Comparison of ENCODE assay signal across 18 mouse cellular contexts in genomic region chr10:108782817-108783216, GRCm38 (mm10).
DNase-seq lines count a peak whose midpoint lies in the region; ATAC-seq and TF ChIP-seq lines count a peak whose summit lies in the region.
"Had no signal": no experiment of that assay in that cellular context is flagged by ENCODE, and none has a peak within 500 bp of the region (broad histone marks: within the 10 kb centered on the region; RNA-seq: fewer than 3 reads in every experiment).

No protein-coding gene starts in this region.

- no peaks in the 10 kb centered on the region for H3K9me3 ChIP-seq in forebrain, embryonic 16.5 days (ENCODE audit: control insufficient read depth, low read length)
- H3K9me3 ChIP-seq in forebrain, embryonic 12.5 days: no peaks in the 10 kb centered on the region
- no peaks in the 10 kb centered on the region for H3K9me3 ChIP-seq in hindbrain, embryonic 14.5 days (ENCODE audit: control insufficient read depth, low read length)
- H3K9me3 ChIP-seq in hindbrain, embryonic 10.5 days: no peaks in the 10 kb centered on the region
- H3K9me3 ChIP-seq: embryonic facial prominence, embryonic 10.5 days; heart, embryonic 13.5 days; kidney, embryonic 15.5 days had no signal

- no peak overlapping the region for H3K9ac ChIP-seq in forebrain, embryonic 16.5 days (replicated peaks; ENCODE audit: low read depth, low read length)
- no peak overlapping the region for H3K9ac ChIP-seq in forebrain, embryonic 12.5 days
- no peak overlapping the region for H3K9ac ChIP-seq in hindbrain, embryonic 14.5 days
- H3K9ac ChIP-seq: heart, embryonic 13.5 days; kidney, embryonic 15.5 days had no signal

- no peak for TF ChIP-seq CTCF in left cerebral cortex, adult 2 months (IDR thresholded peaks at IDR 0.05)

- intact Hi-C loops in left cerebral cortex, adult 2 months (cut with DNase I): no loop called here

- H3K4me2 ChIP-seq in forebrain, embryonic 16.5 days (ENCODE audit: low read length): no peak overlapping the region
- no peak overlapping the region for H3K4me2 ChIP-seq in forebrain, embryonic 12.5 days
- no peak overlapping the region for H3K4me2 ChIP-seq in hindbrain, embryonic 14.5 days (replicated peaks)
- H3K4me2 ChIP-seq: heart, embryonic 13.5 days; kidney, embryonic 15.5 days had no signal

- no peak overlapping the region for H3K4me3 ChIP-seq in forebrain, embryonic 16.5 days (replicated peaks; ENCODE audit: low read length)
- no peak overlapping the region for H3K4me3 ChIP-seq in forebrain, embryonic 12.5 days (replicated peaks)
- H3K4me3 ChIP-seq in hindbrain, embryonic 14.5 days (replicated peaks; ENCODE audit: low read length): no peak overlapping the region
- no peak overlapping the region for H3K4me3 ChIP-seq in hindbrain, embryonic 10.5 days
- H3K4me3 ChIP-seq in left cerebral cortex, adult 2 months: no peak overlapping the region
- H3K4me3 ChIP-seq: embryonic facial prominence, embryonic 10.5 days; heart, embryonic 13.5 days; kidney, embryonic 15.5 days had no signal

- 77% methylated on average over 5 of the region's 5 CpGs for WGBS in forebrain, embryonic 16.5 days
- WGBS in forebrain, embryonic 12.5 days: 88% methylated on average over 5 of the region's 5 CpGs
- WGBS in hindbrain, embryonic 14.5 days: 73% methylated on average over 5 of the region's 5 CpGs
- 94% methylated on average over 5 of the region's 5 CpGs for WGBS in hindbrain, embryonic 10.5 days

- DNase-seq in cerebellum, postnatal 10 days: peak; percentile 6 to 14
- no peak for DNase-seq in cerebellum, postnatal 4 days (ENCODE audit: low spot score in 2 of 2)
- no peak for DNase-seq in hindbrain, embryonic 14.5 days (ENCODE audit: low spot score)
- no peak for DNase-seq in hindbrain, embryonic 10.5 days (ENCODE audit: low spot score)
- DNase-seq in left cerebral cortex, adult 2 months (ENCODE audit: extremely low spot score in 1 of 2, low spot score in 2 of 2): no peak
- no peak for DNase-seq in left cerebral cortex, adult 8-10 months (ENCODE audit: low spot score in 2 of 2)
- DNase-seq: adrenal gland, postnatal 10 days; cerebellum, postnatal 14 days; gastrocnemius, postnatal 36 days; heart, adult 11 months; heart, postnatal 36 days; kidney, adult 2 months had no signal

- peak; percentile 28; the same call in 1 of the 2 replicates for ATAC-seq in forebrain, embryonic 16.5 days
- ATAC-seq in forebrain, embryonic 12.5 days (ENCODE audit: low FRiP score): no peak
- ATAC-seq in hindbrain, embryonic 14.5 days (ENCODE audit: low FRiP score): peak; percentile 31; the same call in 1 of the 2 replicates
- ATAC-seq: intestine, embryonic 16.5 days had no signal

- H3K4me1 ChIP-seq in forebrain, embryonic 16.5 days (replicated peaks; ENCODE audit: control insufficient read depth, insufficient read depth, low read length): no peaks in the 10 kb centered on the region
- no peaks in the 10 kb centered on the region for H3K4me1 ChIP-seq in forebrain, embryonic 12.5 days
- no peaks in the 10 kb centered on the region for H3K4me1 ChIP-seq in hindbrain, embryonic 14.5 days (replicated peaks; ENCODE audit: control insufficient read depth, insufficient read depth, low read length)
- H3K4me1 ChIP-seq in hindbrain, embryonic 10.5 days (replicated peaks): no peaks in the 10 kb centered on the region
- H3K4me1 ChIP-seq: embryonic facial prominence, embryonic 10.5 days; heart, embryonic 13.5 days; kidney, embryonic 15.5 days had no signal

- no peaks in the 10 kb centered on the region for H3K36me3 ChIP-seq in forebrain, embryonic 16.5 days (ENCODE audit: control insufficient read depth, insufficient read depth)
- no peaks in the 10 kb centered on the region for H3K36me3 ChIP-seq in forebrain, embryonic 12.5 days (replicated peaks)
- H3K36me3 ChIP-seq in hindbrain, embryonic 14.5 days (replicated peaks; ENCODE audit: control insufficient read depth, insufficient read depth): no peaks in the 10 kb centered on the region
- H3K36me3 ChIP-seq in hindbrain, embryonic 10.5 days: no peaks in the 10 kb centered on the region
- H3K36me3 ChIP-seq: embryonic facial prominence, embryonic 10.5 days; heart, embryonic 13.5 days; kidney, embryonic 15.5 days had no signal

- no peaks in the 10 kb centered on the region for H3K27me3 ChIP-seq in forebrain, embryonic 16.5 days (replicated peaks; ENCODE audit: control insufficient read depth, insufficient read depth, low read length)
- no peaks in the 10 kb centered on the region for H3K27me3 ChIP-seq in forebrain, embryonic 12.5 days
- no peaks in the 10 kb centered on the region for H3K27me3 ChIP-seq in hindbrain, embryonic 14.5 days (ENCODE audit: control insufficient read depth, insufficient read depth, low read length)
- H3K27me3 ChIP-seq in hindbrain, embryonic 10.5 days (ENCODE audit: insufficient read depth, poor library complexity, severe bottlenecking): no peaks in the 10 kb centered on the region
- H3K27me3 ChIP-seq: heart, embryonic 13.5 days; kidney, embryonic 15.5 days had no signal

- no peak overlapping the region for H3K27ac ChIP-seq in forebrain, embryonic 16.5 days (ENCODE audit: low read length)
- no peak overlapping the region for H3K27ac ChIP-seq in forebrain, embryonic 12.5 days
- no peak overlapping the region for H3K27ac ChIP-seq in hindbrain, embryonic 14.5 days
- H3K27ac ChIP-seq in hindbrain, embryonic 10.5 days: no peak overlapping the region
- H3K27ac ChIP-seq in left cerebral cortex, adult 2 months: peak overlapping the region; percentile 44; the same call in 1 of the 2 replicates
- H3K27ac ChIP-seq: embryonic facial prominence, embryonic 10.5 days; heart, embryonic 13.5 days; kidney, embryonic 15.5 days had no signal

Comparison
In these comparisons a context has a peak if more than half of its experiments do, and no peak if none do; other contexts are left out.
1. DNase-seq: peak in cerebellum, postnatal 10 days (2 of 2); none in cerebellum, postnatal 4 days (0 of 2), hindbrain, embryonic 14.5 days (single experiment), hindbrain, embryonic 10.5 days (single experiment), left cerebral cortex, adult 2 months (0 of 2) and left cerebral cortex, adult 8-10 months (0 of 2).